Mouse (Mus musculus) embryonic facial prominence, embryonic 12.5 days (tissue): ENCODE data around the gene Cenpe. TPM values are rescaled to one million over a fixed set of nuclear protein-coding genes. Genes with fewer than 3 reads are reported as not detected.

Experiments
- ATAC-seq: fragments of 200-750 bp; cut with Nextera tagmentation; 2 replicates; pipeline ENCODE4 v1.8.0; 2017; ENCODE audit not compliant: insufficient number of reproducible peaks, insufficient read depth, low FRiP score, low TSS enrichment
- H3K27ac ChIP-seq: fragments of 300-500 bp; sonication (generic); 2 replicates; pipeline ENCODE4 v1.5.1; 2016; ENCODE audit warnings: mild to moderate bottlenecking
- H3K27me3 ChIP-seq: fragments of 300-500 bp; sonication (generic); 2 replicates; pipeline ENCODE4 v1.6.1; 2016; ENCODE audit warnings: mild to moderate bottlenecking, moderate library complexity
- H3K36me3 ChIP-seq: fragments of 300-500 bp; sonication (generic); 2 replicates; pipeline ENCODE4 v1.6.1; 2016; ENCODE audit warnings: mild to moderate bottlenecking
- H3K4me1 ChIP-seq: fragments of 300-500 bp; sonication (generic); 2 replicates; pipeline ENCODE4 v1.6.1; 2016
- H3K4me2 ChIP-seq: fragments of 300-500 bp; sonication (generic); replicated peaks from 2 replicates; pipeline ENCODE4 v1.6.1; 2016; ENCODE audit warnings: mild to moderate bottlenecking, moderate library complexity
- H3K4me3 ChIP-seq: fragments of 300-500 bp; sonication (generic); 2 replicates; pipeline ENCODE4 v1.5.1; 2016; ENCODE audit warnings: mild to moderate bottlenecking
- H3K9ac ChIP-seq: fragments of 300-500 bp; sonication (generic); 2 replicates; pipeline ENCODE4 v1.6.1; 2016; ENCODE audit warnings: mild to moderate bottlenecking, moderate library complexity
- H3K9me3 ChIP-seq: fragments of 300-500 bp; sonication (generic); 2 replicates; pipeline ENCODE4 v1.6.1; 2016; ENCODE audit warnings: mild to moderate bottlenecking, moderate library complexity
- WGBS: fragments of 180-500 bp; shearing (Covaris S2); methylation state at CpG from one replicate; pipeline ENCODE4 v1.1.7; 2016; 5-methylcytosine and 5-hydroxymethylcytosine counted together
- polyA plus RNA-seq: library from polyadenylated mRNA; unstranded; fragments of >200 nt; fragmentation: Nextera tagmentation; extraction: Ambion mirVana; gene quantifications from 2 replicates; pipeline ENCODE4 v1.2.1, GENCODE M21; 2016

The Cenpe gene
- polyA plus RNA-seq, 1 experiment from 2014 or later: 36.7 TPM

GRCm38 (mm10) chr3:135249104-135249503 is 36.8 kb downstream of the Cenpe start:
- Histone ChIP-seq H3K36me3 (peaks cover 57% of the 10 kb centered on the region), H3K9ac (no peak overlapping the region), H3K4me2 (no peak overlapping the region), H3K4me3 (no peak overlapping the region), H3K9me3 (no peaks in the 10 kb centered on the region), H3K27ac (no peak overlapping the region), H3K4me1 (no peaks in the 10 kb centered on the region), H3K27me3 (no peaks in the 10 kb centered on the region)
- ATAC-seq: peak; percentile 77; the same call in 1 of the 2 replicates
- 79% methylated on average over 6 of the region's 6 CpGs for WGBS

- no peaks in the 10 kb centered on the region for H3K9me3 ChIP-seq
- WGBS: 90% methylated on average over 6 of the region's 6 CpGs
- H3K4me2 ChIP-seq: no peak overlapping the region
- ATAC-seq: no peak
- no peak overlapping the region for H3K27ac ChIP-seq
- H3K4me3 ChIP-seq: no peak overlapping the region
- H3K36me3 ChIP-seq: peaks cover 60% of the 10 kb centered on the region
- no peaks in the 10 kb centered on the region for H3K27me3 ChIP-seq
- H3K9ac ChIP-seq: no peak overlapping the region
- no peaks in the 10 kb centered on the region for H3K4me1 ChIP-seq
Measured at GRCm38 (mm10) chr3:135251825-135252224, 39.5 kb downstream of the Cenpe start.

GRCm38 (mm10) chr3:135254784-135255183 is 42.4 kb downstream of the Cenpe start:
- Histone ChIP-seq H3K27ac (no peak overlapping the region), H3K9ac (no peak overlapping the region), H3K4me3 (no peak overlapping the region), H3K27me3 (no peaks in the 10 kb centered on the region), H3K4me2 (no peak overlapping the region), H3K9me3 (no peaks in the 10 kb centered on the region), H3K4me1 (no peaks in the 10 kb centered on the region), H3K36me3 (peaks cover 62% of the 10 kb centered on the region)
- ATAC-seq: no peak

- peaks cover 80% of the 10 kb centered on the region for H3K36me3 ChIP-seq
- no peak for ATAC-seq
Measured at GRCm38 (mm10) chr3:135258919-135259318, 46.6 kb downstream of the Cenpe start.

GRCm38 (mm10) chr3:135260233-135260632 is 47.9 kb downstream of the Cenpe start:
- Histone ChIP-seq H3K4me3 (no peak overlapping the region), H3K9me3 (no peaks in the 10 kb centered on the region), H3K36me3 (peaks cover 89% of the 10 kb centered on the region), H3K27me3 (no peaks in the 10 kb centered on the region), H3K4me1 (no peaks in the 10 kb centered on the region), H3K4me2 (no peak overlapping the region), H3K9ac (no peak overlapping the region), H3K27ac (no peak overlapping the region)
- ATAC-seq: no peak
- WGBS: 92% methylated on average over 7 of the region's 7 CpGs

More at GRCm38 (mm10) chr3:135258919-135259318, 46.6 kb downstream of the Cenpe start:
- no peak overlapping the region for H3K27ac ChIP-seq
- no peak overlapping the region for H3K9ac ChIP-seq
- no peak overlapping the region for H3K4me2 ChIP-seq
- H3K4me1 ChIP-seq: no peaks in the 10 kb centered on the region
- WGBS: 83% methylated on average over 10 of the region's 10 CpGs
- no peaks in the 10 kb centered on the region for H3K27me3 ChIP-seq
- H3K4me3 ChIP-seq: no peak overlapping the region
- H3K9me3 ChIP-seq: no peaks in the 10 kb centered on the region

- H3K27ac ChIP-seq: no peak overlapping the region
- ATAC-seq: no peak
- H3K9me3 ChIP-seq: no peaks in the 10 kb centered on the region
- 88% methylated on average over 5 of the region's 5 CpGs for WGBS
- no peaks in the 10 kb centered on the region for H3K27me3 ChIP-seq
- H3K9ac ChIP-seq: no peak overlapping the region
- H3K4me3 ChIP-seq: no peak overlapping the region
- no peaks in the 10 kb centered on the region for H3K4me1 ChIP-seq
- peaks cover 78% of the 10 kb centered on the region for H3K36me3 ChIP-seq
- no peak overlapping the region for H3K4me2 ChIP-seq
Measured at GRCm38 (mm10) chr3:135268616-135269015, 56.3 kb downstream of the Cenpe start.

- H3K4me2 ChIP-seq: no peak overlapping the region
- H3K4me1 ChIP-seq: no peaks in the 10 kb centered on the region
- H3K4me3 ChIP-seq: no peak overlapping the region
- no peaks in the 10 kb centered on the region for H3K9me3 ChIP-seq
- no peaks in the 10 kb centered on the region for H3K27me3 ChIP-seq
- no peak for ATAC-seq
- 87% methylated on average over 10 of the region's 10 CpGs for WGBS
- H3K36me3 ChIP-seq: peaks cover 72% of the 10 kb centered on the region
- H3K9ac ChIP-seq: no peak overlapping the region
- no peak overlapping the region for H3K27ac ChIP-seq
Measured at GRCm38 (mm10) chr3:135269391-135269990, 57.2 kb downstream of the Cenpe start.

GRCm38 (mm10) chr3:135272627-135273026 is 60.3 kb downstream of the Cenpe start:
- ATAC-seq: no peak
- H3K27me3 ChIP-seq: no peaks in the 10 kb centered on the region
- peaks cover 50% of the 10 kb centered on the region for H3K36me3 ChIP-seq
- H3K4me2 ChIP-seq: no peak overlapping the region
- no peaks in the 10 kb centered on the region for H3K9me3 ChIP-seq
- no peak overlapping the region for H3K9ac ChIP-seq
- 83% methylated on average over 12 of the region's 12 CpGs for WGBS
- H3K4me1 ChIP-seq: no peaks in the 10 kb centered on the region
- no peak overlapping the region for H3K27ac ChIP-seq
- no peak overlapping the region for H3K4me3 ChIP-seq

GRCm38 (mm10) chr3:135273047-135273446 is 60.7 kb downstream of the Cenpe start:
- no peak overlapping the region for H3K4me2 ChIP-seq
- no peaks in the 10 kb centered on the region for H3K4me1 ChIP-seq
- H3K9ac ChIP-seq: no peak overlapping the region
- WGBS: 91% methylated on average over 13 of the region's 13 CpGs
- no peaks in the 10 kb centered on the region for H3K9me3 ChIP-seq
- no peak for ATAC-seq
- H3K27ac ChIP-seq: no peak overlapping the region
- H3K4me3 ChIP-seq: no peak overlapping the region
- peaks cover 47% of the 10 kb centered on the region for H3K36me3 ChIP-seq
- no peaks in the 10 kb centered on the region for H3K27me3 ChIP-seq

- ATAC-seq: peak; percentile 8; the same call in 1 of the 2 replicates
- Histone ChIP-seq H3K9me3 (no peaks in the 10 kb centered on the region), H3K4me2 (no peak overlapping the region), H3K27ac (no peak overlapping the region; the same call in 1 of the 2 replicates), H3K9ac (peak overlapping the region; percentile 40; the same call in 1 of the 2 replicates), H3K27me3 (no peaks in the 10 kb centered on the region), H3K4me1 (no peaks in the 10 kb centered on the region), H3K36me3 (no peaks in the 10 kb centered on the region), H3K4me3 (no peak overlapping the region)
- WGBS: 66% methylated on average over 4 of the region's 4 CpGs
Measured at GRCm38 (mm10) chr3:135280160-135280559, 67.8 kb downstream of the Cenpe start.

- peak within 1 kb of the TSS; percentile 40 for H3K9ac ChIP-seq
Measured at GRCm38 (mm10) chr3:135280669-135281415, 68.5 kb downstream of the Cenpe start, which contains the start of gene Bdh2. TSS of gene Bdh2 (plus strand) at chr3:135281221.

GRCm38 (mm10) chr3:135281701-135282100 is 69.4 kb downstream of the Cenpe start:
- Histone ChIP-seq H3K4me2 (peak overlapping the region; percentile 32; the same call in 1 of the 2 replicates), H3K27ac (no peak overlapping the region), H3K9me3 (no peaks in the 10 kb centered on the region), H3K9ac (no peak overlapping the region), H3K36me3 (no peaks in the 10 kb centered on the region), H3K27me3 (no peaks in the 10 kb centered on the region), H3K4me3 (no peak overlapping the region), H3K4me1 (no peaks in the 10 kb centered on the region)
- ATAC-seq: no peak
- 77% methylated on average over 8 of the region's 8 CpGs for WGBS

More at GRCm38 (mm10) chr3:135280669-135281415, 68.5 kb downstream of the Cenpe start, which contains the start of gene Bdh2:
- Histone ChIP-seq H3K27ac (no peak within 1 kb of the TSS; the same call in 1 of the 2 replicates), H3K4me3 (peak within 1 kb of the TSS; percentile 23; the same call in 1 of the 2 replicates), H3K36me3 (no peaks in the 10 kb centered on the region), H3K4me1 (no peaks in the 10 kb centered on the region), H3K27me3 (no peaks in the 10 kb centered on the region), H3K4me2 (peak within 1 kb of the TSS; percentile 32), H3K9me3 (no peaks in the 10 kb centered on the region)
- ATAC-seq: peak; percentile 74
- WGBS: 23% methylated on average over 14 of the region's 14 CpGs
